Mouse (Mus musculus) myocyte (in vitro differentiated cells): ENCODE measurements around the gene Lmtk2.

ENCODE experiments used
- CEBPB ChIP-seq: IDR thresholded peaks from 2 replicates; pipeline ENCODE4 v1.6.1; 2011; ENCODE audit warnings: mild to moderate bottlenecking, moderate library complexity; ENCODE audit not compliant: poor library complexity, insufficient read depth, severe bottlenecking
- E2F4 ChIP-seq: IDR thresholded peaks from one replicate; pipeline ENCODE4 v1.6.1; 2011; ENCODE audit warnings: mild to moderate bottlenecking, control low read depth, moderate library complexity; ENCODE audit not compliant: insufficient read depth
- MAX ChIP-seq: IDR thresholded peaks from one replicate; pipeline ENCODE4 v1.6.1; 2011; ENCODE audit warnings: low read depth, mild to moderate bottlenecking, control low read depth
- POLR2A ChIP-seq: IDR thresholded peaks from one replicate; pipeline ENCODE4 v1.6.1; 2011; ENCODE audit warnings: low read depth, mild to moderate bottlenecking, control low read depth, moderate library complexity; ENCODE audit not compliant: insufficient read length
- POLR2AphosphoS2 ChIP-seq: IDR thresholded peaks from one replicate; pipeline ENCODE4 v1.6.1; 2011; ENCODE audit warnings: low read depth, control low read depth; ENCODE audit not compliant: insufficient read length
- TCF12 ChIP-seq: IDR thresholded peaks from one replicate; pipeline ENCODE4 v1.6.1; 2011; ENCODE audit warnings: mild to moderate bottlenecking, control low read depth; ENCODE audit not compliant: poor library complexity, insufficient read depth, severe bottlenecking
- USF1 ChIP-seq: IDR thresholded peaks from one replicate; pipeline ENCODE4 v1.6.1; 2011; ENCODE audit warnings: low read depth, mild to moderate bottlenecking, control low read depth, moderate library complexity

GRCm38 (mm10) chr5:144109201-144109600, 9.0 kb downstream of the Lmtk2 start:
- TF ChIP-seq CEBPB (no peak), POLR2A (no peak), MAX (no peak), TCF12 (no peak), E2F4 (no peak), POLR2AphosphoS2 (no peak), USF1 (no peak)
